In the genomic region with DNA sequence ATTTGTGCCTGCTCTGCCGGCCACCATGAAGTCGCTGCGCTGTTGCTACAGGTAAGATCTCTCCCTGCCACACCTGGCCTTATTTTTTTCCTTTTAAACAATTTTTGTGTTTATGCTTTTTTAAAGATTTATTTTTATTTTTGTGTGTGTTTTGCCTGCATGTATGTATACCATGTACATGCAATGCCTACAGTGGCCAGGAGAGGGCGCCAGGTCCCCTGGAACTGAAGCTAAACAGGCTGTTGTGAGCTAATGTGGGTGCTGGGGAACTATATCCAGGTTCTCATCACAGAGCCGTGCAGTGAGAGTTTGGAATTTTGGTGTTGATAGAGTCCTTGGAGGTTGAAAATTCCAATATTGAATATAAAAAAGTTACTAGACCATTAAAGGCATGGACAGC, we compare ENCODE assay signal across 8 mouse cellular contexts. TPM values are rescaled to one million over a fixed set of nuclear protein-coding genes. Genes with fewer than 3 reads are reported as not detected.
A peak's percentile ranks its signal among the peaks of the same experiment; 100 is the strongest.
DNase-seq lines count a peak whose midpoint lies in the region; ATAC-seq and TF ChIP-seq lines count a peak whose summit lies in the region.

No protein-coding gene starts in this region.

- no peaks in the 10 kb centered on the region for H3K9me3 ChIP-seq in limb, embryonic 11.5 days (ENCODE audit: control insufficient read depth, low read length)
- no peaks in the 10 kb centered on the region for H3K9me3 ChIP-seq in stomach, postnatal 0 days (ENCODE audit: control insufficient read depth, low read length)

- H3K4me2 ChIP-seq in limb, embryonic 11.5 days (ENCODE audit: low read depth, severe bottlenecking): no peak overlapping the region
- H3K4me2 ChIP-seq in stomach, postnatal 0 days (replicated peaks; ENCODE audit: low read depth): no peak overlapping the region

- H3K9ac ChIP-seq in limb, embryonic 11.5 days (ENCODE audit: low read length): no peak overlapping the region
- no peak overlapping the region for H3K9ac ChIP-seq in stomach, postnatal 0 days (ENCODE audit: low read length)

- H3K27ac ChIP-seq in limb, embryonic 11.5 days (replicated peaks; ENCODE audit: low read depth, low read length): no peak overlapping the region
- H3K27ac ChIP-seq in stomach, postnatal 0 days (replicated peaks): no peak overlapping the region

- H3K27me3 ChIP-seq in limb, embryonic 11.5 days (ENCODE audit: control insufficient read depth, insufficient read depth, low read length): no peaks in the 10 kb centered on the region
- no peaks in the 10 kb centered on the region for H3K27me3 ChIP-seq in stomach, postnatal 0 days (ENCODE audit: control insufficient read depth, insufficient read depth, low read length)

- no peak for ATAC-seq in cerebellum, adult (ENCODE audit: insufficient number of reproducible peaks, low FRiP score, low TSS enrichment)
- ATAC-seq in limb, embryonic 11.5 days (ENCODE audit: insufficient number of reproducible peaks, low FRiP score, low TSS enrichment, low read depth): no peak
- ATAC-seq in stomach, postnatal 0 days (ENCODE audit: low FRiP score, low TSS enrichment): no peak
- ATAC-seq in frontal cortex, adult (ENCODE audit: low TSS enrichment): no peak

- TF ChIP-seq EP300 in stomach, postnatal 0 days (optimal IDR thresholded peaks at IDR 0.05): no peak

- peaks cover 13% of the 10 kb centered on the region; the same call in 1 of the 2 replicates for H3K36me3 ChIP-seq in limb, embryonic 11.5 days (ENCODE audit: control insufficient read depth, insufficient read depth, low read length)
- H3K36me3 ChIP-seq in stomach, postnatal 0 days (ENCODE audit: control insufficient read depth, insufficient read depth, low read length): peaks cover 25% of the 10 kb centered on the region

- DNase-seq in cerebellum, postnatal 14 days: peak; percentile 31 to 64
- peak; percentile 28 for DNase-seq in left cerebral cortex, postnatal 4 days
- no peak for DNase-seq in left cerebral cortex, adult 8-10 months (ENCODE audit: low spot score in 2 of 2)
- DNase-seq in adrenal gland, postnatal 25 days: peak; percentile 33
- DNase-seq in limb, embryonic 11.5 days (ENCODE audit: low spot score): peak; percentile 71
- peak; percentile 48 for DNase-seq in stomach, postnatal 0 days (ENCODE audit: low spot score)

- intact Hi-C loops in left cerebral cortex, postnatal 4 days (cut with DNase I): no loop called here

- H3K4me3 ChIP-seq in limb, embryonic 11.5 days (ENCODE audit: low read depth, low read length): no peak overlapping the region
- no peak overlapping the region for H3K4me3 ChIP-seq in stomach, postnatal 0 days (ENCODE audit: low read depth, low read length)

- 70% methylated on average over 5 of the region's 5 CpGs for WGBS in limb, embryonic 11.5 days
- WGBS in stomach, postnatal 0 days: 76% methylated on average over 5 of the region's 5 CpGs

- peak; percentile 78 for TF ChIP-seq CTCF in stomach, postnatal 0 days (IDR thresholded peaks at IDR 0.05; ENCODE audit: low read depth)

- no peaks in the 10 kb centered on the region for H3K4me1 ChIP-seq in limb, embryonic 11.5 days (ENCODE audit: control insufficient read depth, insufficient read depth, low read length)
- no peaks in the 10 kb centered on the region for H3K4me1 ChIP-seq in stomach, postnatal 0 days (replicated peaks; ENCODE audit: control insufficient read depth, insufficient read depth)

RNA-seq across cellular contexts. Expression of gene Pdcd5, which starts 18.8 kb away (rescaled TPM):
- total RNA-seq in left cerebral cortex, postnatal 4 days (2021): 100 to 1,000 TPM; 110 to 114 TPM
- total RNA-seq in left cerebral cortex, adult 8-10 months (2022): 10 to 100 TPM; 50.1 to 63.9 (median 55.4) TPM
- total RNA-seq in adrenal gland, postnatal 25 days (2021): 78.6 and 94.0 TPM in 2 replicates
- 306 and 319 TPM in 2 replicates for polyA plus RNA-seq in limb, embryonic 11.5 days (2014; fragmentation: Nextera tagmentation; extraction: Ambion mirVana)
- 190 and 196 TPM in 2 replicates for polyA plus RNA-seq in stomach, postnatal 0 days (2015; fragmentation: Nextera tagmentation; extraction: Ambion mirVana)

RNA-seq across cellular contexts. Expression of gene Ankrd27, which starts 42.5 kb away (rescaled TPM):
- total RNA-seq in left cerebral cortex, postnatal 4 days (2021): 10 to 100 TPM; 56.1 to 63.3 TPM
- total RNA-seq in left cerebral cortex, adult 8-10 months (2022): 10 to 100 TPM; 34.4 to 40.6 (median 39.1) TPM
- 27.9 and 33.3 TPM in 2 replicates for total RNA-seq in adrenal gland, postnatal 25 days (2021)
- 35.6 and 35.9 TPM in 2 replicates for polyA plus RNA-seq in limb, embryonic 11.5 days (2014; fragmentation: Nextera tagmentation; extraction: Ambion mirVana)
- 17.0 and 17.3 TPM in 2 replicates for polyA plus RNA-seq in stomach, postnatal 0 days (2015; fragmentation: Nextera tagmentation; extraction: Ambion mirVana)

RNA-seq across cellular contexts. Expression of gene Rgs9bp, which starts 43.1 kb away (rescaled TPM):
- 1 to 10 TPM; 2.3 to 2.6 TPM for total RNA-seq in left cerebral cortex, postnatal 4 days (2021)
- under 1 TPM; 0.34 to 0.53 (median 0.36) TPM for total RNA-seq in left cerebral cortex, adult 8-10 months (2022)
- total RNA-seq in adrenal gland, postnatal 25 days (2021): 0.39 and 0.76 TPM in 2 replicates
- polyA plus RNA-seq in limb, embryonic 11.5 days (2014; fragmentation: Nextera tagmentation; extraction: Ambion mirVana): 0.20 and 0.40 TPM in 2 replicates
- 0.28 and 0.48 TPM in 2 replicates for polyA plus RNA-seq in stomach, postnatal 0 days (2015; fragmentation: Nextera tagmentation; extraction: Ambion mirVana)

Comparison
In these comparisons a context has a peak if more than half of its experiments do, and no peak if none do; other contexts are left out.
1. DNase-seq: peak in cerebellum, postnatal 14 days (2 of 2), left cerebral cortex, postnatal 4 days (single experiment), adrenal gland, postnatal 25 days (single experiment), limb, embryonic 11.5 days (single experiment) and stomach, postnatal 0 days (single experiment); none in left cerebral cortex, adult 8-10 months (0 of 2).